Mouse (Mus musculus): ENCODE measurements at regions not wholly inside any gene's neighbourhood (a gene's known extent, or its start where the extent isn't known, plus 50 kb on each side); places are given as distances from the start of the nearest gene placed in this dataset.

- H3K4me2 ChIP-seq: no peak overlapping the region
- WGBS (ENCODE audit: insufficient replicate concordance): 54% methylated on average over 6 of the region's 6 CpGs
- 0 out of 2 replicates have a peak, but pooled peaks cover 7% of the 10 kb centered on the region for H3K9me3 ChIP-seq (replicated peaks)
- no peaks in the 10 kb centered on the region for H3K4me1 ChIP-seq (replicated peaks)
- ATAC-seq (ENCODE audit: low read depth) (no peak), DNase-seq (no peak)
- H3K9ac ChIP-seq: no peak overlapping the region
- no peaks in the 10 kb centered on the region for H3K36me3 ChIP-seq
- no peak overlapping the region for H3K4me3 ChIP-seq (replicated peaks)
- H3K27ac ChIP-seq: no peak overlapping the region
- H3K27me3 ChIP-seq: no peaks in the 10 kb centered on the region
These were observed 165.6 kb upstream of the Foxn2 start for GRCm38 (mm10) chr17:88274720-88275433.

GRCm38 (mm10) chr17:88279656-88280055 is 160.9 kb upstream of the Foxn2 start:
- Histone ChIP-seq H3K9ac (no peak overlapping the region), H3K4me1 (replicated peaks) (no peaks in the 10 kb centered on the region), H3K36me3 (no peaks in the 10 kb centered on the region), H3K9me3 (replicated peaks) (peaks cover 3% of the 10 kb centered on the region; the same call in 1 of the 2 replicates), H3K4me2 (no peak overlapping the region), H3K27ac (no peak overlapping the region), H3K4me3 (replicated peaks) (no peak overlapping the region), H3K27me3 (no peaks in the 10 kb centered on the region)
- 62% methylated on average over 5 of the region's 5 CpGs for WGBS (ENCODE audit: insufficient replicate concordance)
- ATAC-seq (ENCODE audit: low read depth): no peak
- no peak for DNase-seq

GRCm38 (mm10) chr17:88282711-88283110 is 157.8 kb upstream of the Foxn2 start:
- peaks cover 6% of the 10 kb centered on the region for H3K9me3 ChIP-seq (replicated peaks)
- H3K4me2 ChIP-seq: no peak overlapping the region
- no peak overlapping the region for H3K9ac ChIP-seq
- H3K27ac ChIP-seq: no peak overlapping the region
- H3K4me3 ChIP-seq (replicated peaks): no peak overlapping the region
- 20% methylated on average over 1 of the region's 1 CpGs for WGBS (ENCODE audit: insufficient replicate concordance)
- H3K36me3 ChIP-seq: no peaks in the 10 kb centered on the region
- H3K27me3 ChIP-seq: no peaks in the 10 kb centered on the region
- ATAC-seq (ENCODE audit: low read depth) (no peak), DNase-seq (no peak)
- H3K4me1 ChIP-seq (replicated peaks): no peaks in the 10 kb centered on the region

- no peak overlapping the region for H3K9ac ChIP-seq
- DNase-seq (no peak), ATAC-seq (ENCODE audit: low read depth) (no peak)
- H3K4me3 ChIP-seq (replicated peaks): no peak overlapping the region
- H3K9me3 ChIP-seq (replicated peaks): peaks cover 6% of the 10 kb centered on the region
- H3K27ac ChIP-seq: no peak overlapping the region
- no peaks in the 10 kb centered on the region for H3K36me3 ChIP-seq
- no peaks in the 10 kb centered on the region for H3K4me1 ChIP-seq (replicated peaks)
- no peaks in the 10 kb centered on the region for H3K27me3 ChIP-seq
- 69% methylated on average over 3 of the region's 3 CpGs for WGBS (ENCODE audit: insufficient replicate concordance)
- H3K4me2 ChIP-seq: no peak overlapping the region
These were observed 156.0 kb upstream of the Foxn2 start for GRCm38 (mm10) chr17:88284477-88284876.

GRCm38 (mm10) chr17:88287861-88288260 is 152.7 kb upstream of the Foxn2 start:
- Histone ChIP-seq H3K27ac (no peak overlapping the region), H3K9me3 (replicated peaks) (peaks cover 4% of the 10 kb centered on the region), H3K4me1 (replicated peaks) (no peaks in the 10 kb centered on the region), H3K27me3 (no peaks in the 10 kb centered on the region), H3K9ac (no peak overlapping the region), H3K36me3 (no peaks in the 10 kb centered on the region), H3K4me2 (no peak overlapping the region), H3K4me3 (replicated peaks) (no peak overlapping the region)
- no peak for DNase-seq
- no peak for ATAC-seq (ENCODE audit: low read depth)
- WGBS (ENCODE audit: insufficient replicate concordance): 50% methylated on average over 1 of the region's 1 CpGs

- Histone ChIP-seq H3K4me2 (no peak overlapping the region), H3K27ac (no peak overlapping the region), H3K36me3 (no peaks in the 10 kb centered on the region), H3K4me3 (replicated peaks) (no peak overlapping the region), H3K9me3 (replicated peaks) (no peaks in the 10 kb centered on the region), H3K4me1 (replicated peaks) (no peaks in the 10 kb centered on the region), H3K27me3 (no peaks in the 10 kb centered on the region), H3K9ac (no peak overlapping the region)
- ATAC-seq (ENCODE audit: low read depth) (no peak), DNase-seq (no peak)
- 40% methylated on average over 4 of the region's 4 CpGs for WGBS (ENCODE audit: insufficient replicate concordance)
These were observed 143.0 kb upstream of the Foxn2 start for GRCm38 (mm10) chr17:88297520-88297919.

GRCm38 (mm10) chr17:88303991-88304390 is 136.5 kb upstream of the Foxn2 start:
- WGBS (ENCODE audit: insufficient replicate concordance): 48% methylated on average over 2 of the region's 2 CpGs
- ATAC-seq (ENCODE audit: low read depth): no peak
- Histone ChIP-seq H3K4me3 (replicated peaks) (no peak overlapping the region), H3K4me2 (no peak overlapping the region), H3K27me3 (no peaks in the 10 kb centered on the region), H3K27ac (no peak overlapping the region), H3K9me3 (replicated peaks) (no peaks in the 10 kb centered on the region), H3K36me3 (no peaks in the 10 kb centered on the region), H3K9ac (no peak overlapping the region), H3K4me1 (replicated peaks) (no peaks in the 10 kb centered on the region)
- DNase-seq: no peak

- no peak for DNase-seq
- H3K27ac ChIP-seq: no peak overlapping the region
- H3K36me3 ChIP-seq: no peaks in the 10 kb centered on the region
- no peak for ATAC-seq (ENCODE audit: low read depth)
- H3K4me3 ChIP-seq (replicated peaks): no peak overlapping the region
- 65% methylated on average over 9 of the region's 9 CpGs for WGBS (ENCODE audit: insufficient replicate concordance)
- no peaks in the 10 kb centered on the region for H3K9me3 ChIP-seq (replicated peaks)
- H3K27me3 ChIP-seq: no peaks in the 10 kb centered on the region
- H3K4me1 ChIP-seq (replicated peaks): no peaks in the 10 kb centered on the region
- no peak overlapping the region for H3K9ac ChIP-seq
- H3K4me2 ChIP-seq: no peak overlapping the region
These were observed 135.3 kb upstream of the Foxn2 start for GRCm38 (mm10) chr17:88305165-88305564.

- WGBS (ENCODE audit: insufficient replicate concordance): 52% methylated on average over 9 of the region's 9 CpGs
- no peaks in the 10 kb centered on the region for H3K27me3 ChIP-seq
These were observed 134.2 kb upstream of the Foxn2 start for GRCm38 (mm10) chr17:88306325-88306724.

GRCm38 (mm10) chr17:88307082-88307481 is 133.4 kb upstream of the Foxn2 start:
- Histone ChIP-seq H3K4me2 (no peak overlapping the region), H3K4me3 (replicated peaks) (no peak overlapping the region), H3K27me3 (no peaks in the 10 kb centered on the region), H3K9ac (no peak overlapping the region), H3K9me3 (replicated peaks) (no peaks in the 10 kb centered on the region), H3K36me3 (no peaks in the 10 kb centered on the region), H3K4me1 (replicated peaks) (no peaks in the 10 kb centered on the region), H3K27ac (no peak overlapping the region)
- WGBS (ENCODE audit: insufficient replicate concordance): 29% methylated on average over 4 of the region's 4 CpGs
- DNase-seq: no peak
- ATAC-seq (ENCODE audit: low read depth): no peak

More at GRCm38 (mm10) chr17:88306325-88306724, 134.2 kb upstream of the Foxn2 start:
- Histone ChIP-seq H3K4me3 (replicated peaks) (no peak overlapping the region), H3K9ac (no peak overlapping the region), H3K4me2 (no peak overlapping the region), H3K9me3 (replicated peaks) (no peaks in the 10 kb centered on the region), H3K27ac (no peak overlapping the region), H3K36me3 (no peaks in the 10 kb centered on the region), H3K4me1 (replicated peaks) (no peaks in the 10 kb centered on the region)
- DNase-seq: no peak
- ATAC-seq (ENCODE audit: low read depth): no peak

GRCm38 (mm10) chr17:88307826-88308225 is 132.7 kb upstream of the Foxn2 start:
- 66% methylated on average over 9 of the region's 9 CpGs for WGBS (ENCODE audit: insufficient replicate concordance)
- Histone ChIP-seq H3K9me3 (replicated peaks) (no peaks in the 10 kb centered on the region), H3K9ac (no peak overlapping the region), H3K4me1 (replicated peaks) (no peaks in the 10 kb centered on the region), H3K4me2 (no peak overlapping the region), H3K36me3 (no peaks in the 10 kb centered on the region), H3K4me3 (replicated peaks) (no peak overlapping the region), H3K27ac (no peak overlapping the region), H3K27me3 (no peaks in the 10 kb centered on the region)
- ATAC-seq (ENCODE audit: low read depth) (no peak), DNase-seq (no peak)

- Histone ChIP-seq H3K9ac (no peak overlapping the region), H3K36me3 (no peaks in the 10 kb centered on the region), H3K9me3 (replicated peaks) (0 out of 2 replicates have a peak, but pooled peaks cover 2% of the 10 kb centered on the region), H3K4me1 (replicated peaks) (no peaks in the 10 kb centered on the region), H3K27ac (no peak overlapping the region), H3K27me3 (no peaks in the 10 kb centered on the region), H3K4me3 (replicated peaks) (no peak overlapping the region), H3K4me2 (no peak overlapping the region)
- ATAC-seq (ENCODE audit: low read depth) (no peak), DNase-seq (no peak)
- 67% methylated on average over 2 of the region's 2 CpGs for WGBS (ENCODE audit: insufficient replicate concordance)
These were observed 127.6 kb upstream of the Foxn2 start for GRCm38 (mm10) chr17:88312876-88313275.
